Mouse (Mus musculus) intestine, postnatal 0 days (tissue): ENCODE measurements around the gene Acer3. TPM values are rescaled to one million over a fixed set of nuclear protein-coding genes. Genes with fewer than 3 reads are reported as not detected.

ENCODE experiments used
- ATAC-seq: fragments of 200-750 bp; cut with Nextera tagmentation; 2 replicates; pipeline ENCODE4 v1.8.0; 2017; ENCODE audit warnings: mild to moderate bottlenecking, moderate TSS enrichment, moderate library complexity
- H3K27ac ChIP-seq: fragments of 300-500 bp; sonication (generic); 2 replicates; pipeline ENCODE4 v1.5.1; 2014; ENCODE audit warnings: mild to moderate bottlenecking, low read depth, low read length, moderate library complexity
- H3K27me3 ChIP-seq: fragments of 300-500 bp; sonication (generic); replicated peaks from 2 replicates; pipeline ENCODE4 v1.6.1; 2014; ENCODE audit warnings: low read length, mixed read lengths; ENCODE audit not compliant: control insufficient read depth, insufficient read depth
- H3K36me3 ChIP-seq: fragments of 300-500 bp; sonication (generic); 2 replicates; pipeline ENCODE4 v1.6.1; 2014; ENCODE audit warnings: mild to moderate bottlenecking, moderate library complexity; ENCODE audit not compliant: control insufficient read depth, insufficient read depth
- H3K4me1 ChIP-seq: fragments of 300-500 bp; sonication (generic); replicated peaks from 2 replicates; pipeline ENCODE4 v1.6.1; 2014; ENCODE audit warnings: antibody characterized with exemption, low read length, mixed read lengths; ENCODE audit not compliant: control insufficient read depth, insufficient read depth
- H3K4me2 ChIP-seq: fragments of 300-500 bp; sonication (generic); replicated peaks from 2 replicates; pipeline ENCODE4 v1.6.1; 2014; ENCODE audit warnings: low read depth, mild to moderate bottlenecking, moderate library complexity
- H3K4me3 ChIP-seq: fragments of 300-500 bp; sonication (generic); 2 replicates; pipeline ENCODE4 v1.5.1; 2014; ENCODE audit warnings: low read depth, low read length
- H3K9ac ChIP-seq: fragments of 300-500 bp; sonication (generic); 2 replicates; pipeline ENCODE4 v1.6.1; 2014; ENCODE audit warnings: mild to moderate bottlenecking, low read depth, low read length
- H3K9me3 ChIP-seq: fragments of 300-500 bp; sonication (generic); 2 replicates; pipeline ENCODE4 v1.6.1; 2016; ENCODE audit warnings: mixed run types; ENCODE audit not compliant: control insufficient read depth
- CTCF ChIP-seq: sonication (generic); IDR thresholded peaks from 2 replicates; pipeline ENCODE4 v1.5.1; 2016; ENCODE audit warnings: low read depth, mild to moderate bottlenecking, control low read depth, antibody characterized with exemption, moderate library complexity
- WGBS: fragments of 180-500 bp; shearing (Covaris S2); extraction: QIAGEN DNeasy Blood & Tissue Kit; methylation state at CpG from one replicate; pipeline ENCODE4 v1.1.7; 2014; 5-methylcytosine and 5-hydroxymethylcytosine counted together
- polyA plus RNA-seq: library from polyadenylated mRNA; unstranded; fragments of >200 nt; fragmentation: Nextera tagmentation; extraction: Ambion mirVana; gene quantifications from 2 replicates; pipeline ENCODE4 v1.2.1, GENCODE M21; 2015

Gene Acer3
- polyA plus RNA-seq, 1 experiment from 2014 or later = 9.7 TPM

GRCm38 (mm10) chr7:98164999-98165528, 155.9 kb downstream of the Acer3 start:
- Histone ChIP-seq H3K9me3 (no peaks in the 10 kb centered on the region), H3K4me3 (no peak overlapping the region), H3K9ac (no peak overlapping the region), H3K36me3 (no peaks in the 10 kb centered on the region), H3K27ac (peak overlapping the region; percentile 77), H3K4me2 (peak overlapping the region; percentile 28), H3K27me3 (no peaks in the 10 kb centered on the region), H3K4me1 (no peaks in the 10 kb centered on the region)
- ATAC-seq = peak; percentile 82
- peak; percentile 57 for TF ChIP-seq CTCF
- WGBS = 27% methylated on average over 10 of the region's 10 CpGs

GRCm38 (mm10) chr7:98164382-98164998, 156.5 kb downstream of the Acer3 start:
- no peaks in the 10 kb centered on the region for H3K4me1 ChIP-seq
- H3K9me3 ChIP-seq = no peaks in the 10 kb centered on the region
- no peak for TF ChIP-seq CTCF
- H3K36me3 ChIP-seq = no peaks in the 10 kb centered on the region
- peak overlapping the region; percentile 77; the same call in 1 of the 2 replicates for H3K27ac ChIP-seq
- ATAC-seq = 0 out of 2 replicates have a peak, but pooled peaks have one; percentile 5
- H3K27me3 ChIP-seq = no peaks in the 10 kb centered on the region
- peak overlapping the region; percentile 28 for H3K4me2 ChIP-seq
- 71% methylated on average over 9 of the region's 9 CpGs for WGBS
- H3K9ac ChIP-seq = no peak overlapping the region
- H3K4me3 ChIP-seq = no peak overlapping the region

- Histone ChIP-seq H3K36me3 (no peaks in the 10 kb centered on the region), H3K9ac (no peak overlapping the region), H3K4me2 (no peak overlapping the region), H3K4me3 (no peak overlapping the region), H3K4me1 (no peaks in the 10 kb centered on the region), H3K27ac (no peak overlapping the region), H3K27me3 (no peaks in the 10 kb centered on the region), H3K9me3 (no peaks in the 10 kb centered on the region)
- ATAC-seq = no peak
- no peak for TF ChIP-seq CTCF
- 38% methylated on average over 3 of the region's 3 CpGs for WGBS
Observed at GRCm38 (mm10) chr7:98163700-98164099, 157.3 kb downstream of the Acer3 start.

GRCm38 (mm10) chr7:98162239-98162638, 158.8 kb downstream of the Acer3 start:
- Histone ChIP-seq H3K4me2 (no peak overlapping the region), H3K9ac (no peak overlapping the region), H3K27me3 (no peaks in the 10 kb centered on the region), H3K27ac (no peak overlapping the region), H3K36me3 (no peaks in the 10 kb centered on the region), H3K4me3 (no peak overlapping the region), H3K4me1 (no peaks in the 10 kb centered on the region; the same call in 1 of the 2 replicates), H3K9me3 (no peaks in the 10 kb centered on the region)
- 41% methylated on average over 6 of the region's 6 CpGs for WGBS
- ATAC-seq = no peak
- TF ChIP-seq CTCF = no peak

- no peaks in the 10 kb centered on the region; the same call in 1 of the 2 replicates for H3K4me1 ChIP-seq
- TF ChIP-seq CTCF = no peak
- H3K4me3 ChIP-seq = no peak overlapping the region
- no peaks in the 10 kb centered on the region for H3K27me3 ChIP-seq
- 0 out of 2 replicates have a peak overlapping the region, but pooled peaks have one; percentile 10 for H3K27ac ChIP-seq
- no peak overlapping the region for H3K4me2 ChIP-seq
- no peaks in the 10 kb centered on the region for H3K36me3 ChIP-seq
- H3K9ac ChIP-seq = no peak overlapping the region
- no peaks in the 10 kb centered on the region for H3K9me3 ChIP-seq
- 47% methylated on average over 8 of the region's 8 CpGs for WGBS
- ATAC-seq = no peak
Observed at GRCm38 (mm10) chr7:98160041-98160740, 160.8 kb downstream of the Acer3 start.

GRCm38 (mm10) chr7:98158481-98158880, 162.5 kb downstream of the Acer3 start:
- H3K36me3 ChIP-seq = no peaks in the 10 kb centered on the region
- H3K27me3 ChIP-seq = no peaks in the 10 kb centered on the region
- no peak for TF ChIP-seq CTCF
- H3K4me1 ChIP-seq = no peaks in the 10 kb centered on the region; the same call in 1 of the 2 replicates
- H3K4me3 ChIP-seq = no peak overlapping the region
- WGBS = 17% methylated on average over 8 of the region's 8 CpGs
- H3K4me2 ChIP-seq = no peak overlapping the region; the same call in 1 of the 2 replicates
- no peak overlapping the region for H3K9ac ChIP-seq
- no peaks in the 10 kb centered on the region for H3K9me3 ChIP-seq
- peak; percentile 36; the same call in 1 of the 2 replicates for ATAC-seq
- no peak overlapping the region for H3K27ac ChIP-seq
